Comparison of ENCODE assay signal across 6 mouse cellular contexts in the genomic region with DNA sequence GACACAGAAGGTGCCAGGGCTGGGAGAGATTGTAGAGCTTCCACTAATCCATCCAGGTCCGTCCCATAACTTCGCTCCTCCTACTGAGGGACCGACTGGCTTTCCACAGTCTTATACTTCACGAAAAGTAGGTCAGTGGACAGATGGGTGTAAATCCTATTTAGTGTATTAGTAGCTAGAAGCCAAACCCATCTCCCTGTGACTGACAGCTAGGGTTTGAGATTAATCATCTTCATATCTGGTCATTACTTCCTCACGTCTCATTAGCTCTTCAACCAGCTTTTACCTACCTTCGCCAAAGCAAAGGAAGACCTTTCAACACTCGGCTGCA.
"Had no signal": no experiment of that assay in that cellular context is flagged by ENCODE, and none has a peak within 500 bp of the region (broad histone marks: within the 10 kb centered on the region; RNA-seq: fewer than 3 reads in every experiment).

No protein-coding gene starts in this region.

- H3K36me3 ChIP-seq: midbrain, embryonic 10.5 days; midbrain, embryonic 12.5 days; neural tube, embryonic 12.5 days; stomach, embryonic 15.5 days had no signal

- H3K27me3 ChIP-seq: midbrain, embryonic 12.5 days; neural tube, embryonic 12.5 days; stomach, embryonic 15.5 days had no signal

- DNase-seq: midbrain, embryonic 14.5 days had no signal

- H3K4me2 ChIP-seq: lung, embryonic 14.5 days; midbrain, embryonic 12.5 days; neural tube, embryonic 12.5 days; stomach, embryonic 15.5 days had no signal

- H3K4me3 ChIP-seq: midbrain, embryonic 10.5 days; midbrain, embryonic 12.5 days; neural tube, embryonic 12.5 days; stomach, embryonic 15.5 days had no signal
